Mouse (Mus musculus) granulocyte monocyte progenitor cell, adult 5-6 weeks (primary cell): ENCODE measurements around the gene Cyp4f18. TPM values are rescaled to one million over a fixed set of nuclear protein-coding genes. Genes with fewer than 3 reads are reported as not detected.

Source experiments
- total RNA-seq, 2 experiments: library from RNA; stranded (forward) in 1 of 2; stranded (reverse) in 1 of 2; fragments of 200-712, 200-1000 nt in 1 of 2; fragments of >200 nt in 1 of 2; fragmentation: Nextera tagmentation in 1 of 2; gene quantifications; 2 replicates each; pipeline ENCODE4 v1.2.3; 2014 to 2017

The Cyp4f18 gene
- total RNA-seq, 2 experiments from 2014 or later = 6.5 to 15.8 TPM

Other genes with a start within 250 kb of the Cyp4f18 start
- gene Zfp709, start 127.6 kb downstream of the Cyp4f18 start, total RNA-seq (2014; fragmentation: Nextera tagmentation) = 6.2 and 11.9 TPM in 2 replicates
- 8.3 and 9.8 TPM in 2 replicates for gene Zfp709, start 127.6 kb downstream of the Cyp4f18 start, total RNA-seq (2017)
- gene Zfp882, start 101.0 kb downstream of the Cyp4f18 start, total RNA-seq (2014; fragmentation: Nextera tagmentation) = 2.5 and 4.3 TPM in 2 replicates
- 6.1 and 6.6 TPM in 2 replicates for gene Zfp882, start 101.0 kb downstream of the Cyp4f18 start, total RNA-seq (2017)
- 10.4 and 15.0 TPM in 2 replicates for gene Zfp617, start 101.0 kb downstream of the Cyp4f18 start, total RNA-seq (2014; fragmentation: Nextera tagmentation)
- 11.2 and 12.1 TPM in 2 replicates for gene Zfp617, start 101.0 kb downstream of the Cyp4f18 start, total RNA-seq (2017)
- 34.4 and 35.7 TPM in 2 replicates for gene Zfp961, start 58.6 kb downstream of the Cyp4f18 start, total RNA-seq (2014; fragmentation: Nextera tagmentation)
- gene Zfp961, start 58.6 kb downstream of the Cyp4f18 start, total RNA-seq (2017) = 23.0 and 31.3 TPM in 2 replicates
- not detected in 2 replicates for gene Olfr372, start 31.6 kb upstream of the Cyp4f18 start, total RNA-seq (2014; fragmentation: Nextera tagmentation)
- not detected in 2 replicates for gene Olfr372, start 31.6 kb upstream of the Cyp4f18 start, total RNA-seq (2017)
- not detected in 2 replicates for gene Olfr373, start 73.6 kb upstream of the Cyp4f18 start, total RNA-seq (2014; fragmentation: Nextera tagmentation)
- gene Olfr373, start 73.6 kb upstream of the Cyp4f18 start, total RNA-seq (2017) = not detected in 2 replicates
- gene Olfr374, start 97.4 kb upstream of the Cyp4f18 start, total RNA-seq (2014; fragmentation: Nextera tagmentation) = not detected in 2 replicates
- gene Olfr374, start 97.4 kb upstream of the Cyp4f18 start, total RNA-seq (2017) = not detected in 2 replicates
- gene Tpm4, start 125.3 kb upstream of the Cyp4f18 start, total RNA-seq (2014; fragmentation: Nextera tagmentation) = 35.0 and 39.9 TPM in 2 replicates
- gene Tpm4, start 125.3 kb upstream of the Cyp4f18 start, total RNA-seq (2017) = 54.2 and 60.5 TPM in 2 replicates
- 38.9 and 39.9 TPM in 2 replicates for gene Rab8a, start 151.6 kb upstream of the Cyp4f18 start, total RNA-seq (2014; fragmentation: Nextera tagmentation)
- gene Rab8a, start 151.6 kb upstream of the Cyp4f18 start, total RNA-seq (2017) = 320 and 344 TPM in 2 replicates
- gene Hsh2d, start 180.0 kb upstream of the Cyp4f18 start, total RNA-seq (2014; fragmentation: Nextera tagmentation) = 6.2 and 14.0 TPM in 2 replicates
- 2.6 and 3.1 TPM in 2 replicates for gene Hsh2d, start 180.0 kb upstream of the Cyp4f18 start, total RNA-seq (2017)
- 0.64 TPM in 1 of 2 replicates, not detected in the other for gene Cib3, start 203.2 kb upstream of the Cyp4f18 start, total RNA-seq (2014; fragmentation: Nextera tagmentation)
- gene Cib3, start 203.2 kb upstream of the Cyp4f18 start, total RNA-seq (2017) = not detected in 2 replicates
- not detected in 2 replicates for gene Gm11034, start 204.0 kb upstream of the Cyp4f18 start, total RNA-seq (2014; fragmentation: Nextera tagmentation)
- not detected in 2 replicates for gene Gm11034, start 204.0 kb upstream of the Cyp4f18 start, total RNA-seq (2017)
- 47.5 and 52.6 TPM in 2 replicates for gene Fam32a, start 210.1 kb upstream of the Cyp4f18 start, total RNA-seq (2014; fragmentation: Nextera tagmentation)
- 42.1 and 42.9 TPM in 2 replicates for gene Fam32a, start 210.1 kb upstream of the Cyp4f18 start, total RNA-seq (2017)
- 80.1 and 117 TPM in 2 replicates for gene Ap1m1, start 230.4 kb upstream of the Cyp4f18 start, total RNA-seq (2014; fragmentation: Nextera tagmentation)
- 49.1 and 59.8 TPM in 2 replicates for gene Ap1m1, start 230.4 kb upstream of the Cyp4f18 start, total RNA-seq (2017)